Mouse (Mus musculus) cerebellum, adult 9-11 months (tissue): ENCODE data around the gene Aatf.
A peak's percentile ranks its signal among the peaks of the same experiment; 100 is the strongest.

Experiments
- DNase-seq: peaks from one replicate; pipeline ENCODE4 v3.0.0; 2022

The Aatf gene

DNA sequence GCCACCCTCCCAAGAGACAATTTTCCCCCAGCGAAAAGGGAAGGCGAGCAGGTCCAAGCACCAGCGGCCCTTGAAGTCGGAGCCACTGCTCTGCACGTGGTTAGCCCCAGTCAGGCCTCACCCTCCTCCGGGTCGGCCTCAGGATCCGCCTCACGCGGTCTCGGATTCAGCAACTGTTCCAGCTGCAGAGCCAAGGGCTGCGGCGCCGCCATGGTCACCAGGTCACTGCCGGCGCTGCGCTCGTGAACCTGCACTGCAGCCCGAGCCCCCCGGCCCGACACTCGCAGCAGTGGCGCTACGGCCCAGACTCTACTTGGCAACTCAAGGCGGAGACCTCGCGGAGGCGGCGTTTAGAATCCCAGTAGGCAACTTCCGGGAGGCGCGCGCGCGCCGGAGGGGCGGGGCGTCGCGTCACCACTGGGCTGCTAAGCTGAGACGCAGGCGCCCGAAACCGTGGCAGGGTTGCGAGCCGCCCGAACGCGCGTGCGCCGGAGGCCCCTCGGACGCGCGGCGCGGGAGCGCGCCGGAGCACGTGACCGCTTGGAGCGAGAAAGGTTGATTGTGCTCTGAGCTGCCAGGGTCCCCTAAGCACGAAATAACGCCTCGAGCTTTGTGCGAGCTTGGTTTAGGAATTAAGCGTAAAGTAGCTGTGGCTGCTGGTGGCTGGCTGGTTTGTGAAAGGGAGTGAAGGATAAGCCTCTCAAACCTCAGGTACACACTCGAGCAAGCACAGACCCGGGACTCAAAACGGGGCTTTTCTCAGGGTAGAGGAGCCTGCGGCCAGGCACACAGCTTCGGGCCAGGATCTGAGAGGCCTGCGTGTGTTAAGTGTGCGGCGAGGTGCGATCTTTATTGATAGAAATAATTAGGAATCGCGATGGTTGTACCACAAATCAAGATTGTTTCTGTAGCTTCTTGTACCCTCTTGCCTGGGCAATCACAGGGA, at the start of gene Aatf:
TSS of gene Aatf (minus strand) at position 352 of the 946 bp plus-strand sequence.
- DNase-seq = peak; percentile 97

DNA sequence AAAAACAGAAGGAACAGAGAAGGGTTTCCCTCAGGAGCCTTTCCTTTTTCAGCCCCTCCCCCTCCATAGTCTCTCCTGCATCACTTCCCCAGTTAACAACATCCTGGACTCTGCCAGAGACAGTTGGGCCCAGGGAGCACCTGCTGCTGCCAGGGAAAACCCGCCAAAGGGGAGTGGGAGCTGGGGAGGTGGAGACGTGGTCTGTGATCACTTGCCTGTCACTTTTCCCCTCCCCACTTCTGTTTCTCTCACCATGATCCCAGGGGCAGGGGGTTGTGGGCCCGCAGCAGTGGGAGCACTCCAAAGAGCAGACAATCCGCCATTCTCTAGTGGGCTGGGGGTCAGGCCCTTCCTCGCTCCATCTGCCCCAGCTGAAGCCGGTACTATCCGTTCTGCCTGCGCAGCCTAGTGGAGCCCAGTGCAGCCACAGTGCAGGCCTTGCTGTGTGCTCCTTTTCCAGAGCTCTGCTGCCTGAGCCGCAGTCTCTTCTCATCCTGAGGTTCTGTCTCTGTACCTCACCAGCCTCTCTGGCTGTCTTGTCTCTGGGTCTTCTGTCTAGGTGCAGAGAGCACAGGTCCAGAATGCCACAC, 49.5 kb upstream of the Aatf start:
- DNase-seq = no peak

DNA sequence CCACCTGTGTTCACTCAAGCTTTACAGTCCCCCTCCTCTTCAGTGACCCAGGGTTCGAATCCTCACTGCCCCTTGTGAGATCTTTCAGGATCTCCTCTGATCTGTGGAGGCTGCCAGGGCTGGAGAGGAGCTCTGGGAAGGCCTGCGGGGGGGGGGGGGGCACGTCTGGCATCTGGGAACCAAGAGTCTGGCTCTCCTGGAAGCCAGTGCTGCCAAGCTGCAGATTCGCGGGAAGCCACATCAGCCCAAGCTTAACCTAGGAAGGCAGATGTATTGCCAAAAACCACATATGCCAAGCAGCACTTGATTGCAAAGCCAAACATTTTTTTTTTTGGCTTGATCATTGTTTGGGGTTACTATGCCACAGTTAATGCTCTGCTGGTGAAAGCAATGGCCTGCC, 48.2 kb upstream of the Aatf start:
- no peak for DNase-seq

DNA sequence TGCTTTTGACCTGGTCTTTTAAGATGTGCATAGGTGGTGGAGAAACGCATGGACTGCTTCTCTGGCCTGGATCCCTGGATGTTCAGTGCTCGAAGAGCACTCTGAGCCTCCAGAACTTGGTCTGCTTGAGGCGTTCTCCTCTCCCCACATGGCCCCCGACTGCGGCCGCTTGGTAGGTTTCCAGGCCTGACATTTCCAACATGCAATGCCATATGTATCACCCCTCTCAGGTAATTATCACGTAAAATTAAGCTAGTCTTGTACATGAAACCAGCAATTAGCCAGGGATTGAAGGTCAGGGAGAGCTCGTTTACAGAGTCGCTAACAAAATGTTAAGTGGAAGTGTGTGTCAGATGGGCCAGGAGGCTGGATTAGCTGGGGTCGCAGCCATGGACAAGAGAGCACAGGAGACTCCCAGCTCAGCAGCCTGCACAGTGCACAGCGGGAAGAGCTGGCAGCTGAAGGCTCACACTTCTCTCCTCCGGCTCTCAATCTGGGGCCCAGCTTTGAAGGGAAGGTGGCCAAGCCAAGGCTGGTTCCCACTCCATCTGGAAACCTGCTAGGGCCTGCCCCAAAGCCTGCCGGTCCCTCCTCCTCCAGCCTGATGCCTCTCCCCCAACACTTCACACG, 40.6 kb upstream of the Aatf start:
- DNase-seq = peak; percentile 84

DNA sequence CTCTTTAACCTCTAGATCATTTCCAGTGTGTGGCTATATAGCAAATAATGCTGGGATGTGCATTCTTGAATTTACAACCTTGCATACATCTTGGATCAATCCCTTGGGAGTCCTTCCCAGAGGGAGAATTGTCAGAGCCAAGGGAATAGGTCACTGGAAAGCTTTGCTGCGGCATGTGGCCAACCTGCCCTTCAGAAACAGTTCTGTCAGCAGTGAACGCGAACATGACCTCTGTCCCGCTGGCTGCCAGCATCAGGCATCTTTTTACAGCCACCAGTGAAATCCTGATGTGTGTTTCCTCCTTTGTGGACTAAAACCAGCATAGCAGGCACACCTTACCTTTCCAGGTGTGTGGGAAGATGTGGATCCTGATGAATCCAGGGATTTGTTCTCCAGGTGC, 38.0 kb upstream of the Aatf start:
- no peak for DNase-seq

DNA sequence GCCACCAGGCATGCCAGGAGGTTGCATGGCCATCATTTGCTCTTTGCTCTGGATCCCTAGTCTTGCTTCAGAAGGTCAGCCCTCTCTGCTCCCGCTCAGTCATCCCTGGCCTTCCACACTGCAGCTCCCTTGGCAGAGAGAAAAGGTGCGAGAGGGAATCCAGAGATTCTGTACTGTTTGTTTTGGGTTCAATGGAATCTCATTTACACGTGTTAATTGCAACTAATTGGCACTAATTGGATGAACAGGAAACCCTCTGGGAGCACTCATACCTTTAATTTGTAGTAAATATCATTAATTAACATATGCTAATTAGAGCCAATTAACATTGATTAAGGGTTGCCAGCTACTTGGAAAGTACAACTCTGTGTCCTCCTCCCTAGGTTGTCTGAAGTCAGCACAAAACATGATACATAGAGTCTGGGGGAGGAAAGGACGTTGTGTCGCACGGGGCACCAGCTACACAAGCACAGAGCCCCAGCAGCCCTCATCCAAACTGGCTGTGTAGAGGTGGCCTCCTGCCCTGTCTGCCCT, 36.0 kb upstream of the Aatf start:
- DNase-seq = no peak

DNA sequence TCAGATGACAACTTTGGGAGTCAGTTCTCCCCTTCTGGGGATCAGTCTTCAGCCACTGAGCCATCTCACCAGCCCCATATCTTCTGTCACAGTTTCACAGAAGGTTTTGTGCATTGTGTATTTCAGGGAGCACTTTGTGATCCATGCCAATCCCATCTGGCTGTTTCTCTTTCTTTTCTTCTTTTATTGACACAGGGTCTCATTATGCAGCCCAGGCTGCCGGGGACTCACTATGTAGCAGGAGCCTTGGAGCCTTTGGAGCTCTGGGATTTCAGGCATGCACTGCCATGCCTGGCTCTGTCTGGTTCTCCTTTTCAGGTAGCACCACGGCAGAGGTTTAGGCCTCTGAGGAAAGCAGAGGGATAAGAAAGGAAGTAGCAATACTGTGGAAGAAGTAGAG, 35.0 kb upstream of the Aatf start:
- no peak for DNase-seq

DNA sequence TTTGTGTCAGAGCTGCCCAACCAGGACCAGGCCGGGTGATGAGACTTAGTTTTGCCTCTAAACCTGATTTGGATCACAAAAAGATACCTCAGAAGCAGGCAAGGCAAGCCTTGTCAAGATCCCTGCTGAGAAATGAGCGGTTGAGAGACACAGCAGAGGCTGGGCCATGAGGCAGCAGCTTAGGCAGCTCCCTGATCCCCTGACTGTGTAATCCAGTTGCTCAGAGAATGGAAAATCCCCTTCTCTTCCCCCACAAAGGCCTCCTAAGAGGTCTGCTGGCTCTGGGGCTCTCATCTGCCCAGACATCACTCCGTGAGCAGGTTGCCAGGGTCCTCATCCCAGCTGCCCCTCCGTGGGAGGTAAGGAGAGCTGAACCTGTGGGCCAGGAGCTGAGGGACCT, 26.7 kb upstream of the Aatf start:
- no peak for DNase-seq

DNA sequence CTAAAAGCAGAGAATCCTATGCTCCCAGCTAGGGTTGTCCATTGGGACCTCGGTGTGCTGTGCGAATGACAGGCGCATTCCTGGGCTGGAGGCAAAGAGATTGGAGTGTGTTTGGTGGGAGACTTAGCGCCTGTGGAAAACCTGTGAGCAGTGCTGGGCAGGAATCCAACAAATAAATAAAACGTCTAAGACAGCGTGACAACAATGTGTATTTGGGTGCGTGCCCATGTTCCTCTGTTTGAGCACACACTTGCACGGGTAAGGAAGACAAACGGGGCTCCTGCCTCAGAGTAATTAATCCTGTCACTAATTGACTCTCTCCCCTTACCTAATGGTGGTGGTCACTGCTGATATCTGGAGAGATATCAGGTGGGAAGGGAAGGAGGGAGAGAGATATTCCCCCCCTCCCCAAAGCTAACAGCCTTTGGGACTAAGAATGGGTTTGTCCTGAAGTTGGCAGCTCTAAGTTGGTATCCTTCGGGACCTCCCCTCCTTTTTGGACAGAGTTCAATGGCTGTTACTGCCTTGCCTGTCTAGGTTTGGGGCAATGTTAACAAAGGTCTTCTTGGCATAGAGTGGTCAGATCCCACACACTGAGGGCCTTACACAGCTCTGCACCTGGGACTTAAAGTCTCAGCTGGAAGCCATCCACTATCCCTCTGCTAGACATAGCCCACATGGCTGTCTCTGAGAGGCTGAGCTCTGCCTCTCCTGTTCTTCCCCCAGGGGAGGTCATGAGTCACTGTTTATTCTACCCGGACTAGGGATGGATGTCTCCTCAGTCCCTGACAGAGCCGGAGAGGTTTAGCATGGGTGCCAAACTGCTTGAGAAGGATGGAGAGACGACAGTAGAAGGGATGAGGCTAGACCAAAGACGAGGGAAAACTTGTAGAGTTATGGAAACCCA, 16.7 kb upstream of the Aatf start:
- DNase-seq = peak; percentile 62

DNA sequence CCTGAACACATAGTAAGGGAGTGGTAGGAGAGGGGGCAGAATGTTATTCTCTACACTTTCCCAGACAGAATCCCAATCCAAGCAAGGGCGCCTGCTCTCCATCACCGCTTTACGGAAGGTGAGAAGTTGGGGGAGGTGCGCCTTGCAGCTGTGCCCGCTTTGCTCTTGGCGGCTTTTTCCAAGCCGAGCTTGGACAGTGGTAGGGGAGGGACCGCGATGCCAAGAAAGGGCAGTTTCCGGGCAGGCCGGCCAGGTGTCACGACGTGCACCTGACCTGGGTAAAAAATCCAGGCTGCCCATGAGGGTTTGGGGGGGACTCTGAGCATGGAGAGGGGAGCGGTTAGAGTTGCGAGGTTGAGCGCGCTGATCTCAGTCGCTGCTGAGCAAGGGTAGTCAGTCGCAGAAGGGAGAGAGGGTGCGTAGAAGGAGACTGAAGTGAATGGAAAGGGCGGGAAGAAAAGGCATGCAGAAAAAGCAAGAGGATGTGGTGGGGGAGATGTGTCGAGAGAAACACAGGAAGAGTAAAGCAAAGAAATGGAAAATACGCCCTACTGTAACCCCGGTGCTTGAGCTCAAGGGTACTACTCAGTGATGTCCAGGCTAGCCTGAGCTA, 15.9 kb upstream of the Aatf start:
- peak; percentile 66 for DNase-seq

DNA sequence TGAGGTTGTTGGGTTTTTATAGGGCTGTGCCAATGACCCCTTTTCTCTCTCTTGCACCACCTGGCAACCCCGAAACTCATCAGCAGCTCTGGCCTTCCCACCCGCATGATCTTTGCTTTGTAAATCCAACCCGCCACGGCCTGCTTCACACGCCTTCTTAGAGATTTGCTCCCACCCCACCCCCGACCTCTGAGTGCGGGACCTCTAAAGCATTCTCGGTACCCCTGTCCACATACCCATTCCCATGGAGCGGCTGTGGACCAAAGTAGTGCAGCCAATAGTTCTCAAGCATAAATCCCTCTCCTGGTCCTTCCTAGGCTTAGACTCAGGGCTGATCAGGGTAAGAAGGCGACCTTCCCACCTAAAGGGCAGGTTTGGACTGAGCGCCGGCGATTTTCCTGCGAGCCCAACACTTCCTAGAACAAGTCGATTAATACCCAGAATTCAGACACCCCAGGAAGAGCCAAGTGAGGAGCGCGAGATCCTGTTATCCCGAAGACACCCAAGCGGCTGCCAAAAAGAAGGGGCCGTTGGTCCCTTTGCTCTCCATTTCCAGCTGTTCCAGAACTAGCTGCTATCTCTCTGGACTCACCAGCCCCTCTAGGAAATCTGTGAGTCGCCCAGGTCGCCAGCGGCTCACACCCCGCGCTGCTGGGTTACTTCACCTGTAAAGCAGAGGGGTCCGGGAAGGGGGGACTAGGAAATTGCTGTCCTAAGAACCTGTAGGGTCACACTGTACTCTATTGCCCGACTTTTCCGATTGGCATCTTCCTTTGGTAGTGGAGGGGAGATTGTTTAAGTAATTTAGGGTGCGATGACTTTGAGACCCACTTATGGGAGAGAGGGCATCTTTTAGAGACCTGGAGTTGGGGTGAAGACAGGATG, 13.9 kb upstream of the Aatf start:
- peak; percentile 54 for DNase-seq

DNA sequence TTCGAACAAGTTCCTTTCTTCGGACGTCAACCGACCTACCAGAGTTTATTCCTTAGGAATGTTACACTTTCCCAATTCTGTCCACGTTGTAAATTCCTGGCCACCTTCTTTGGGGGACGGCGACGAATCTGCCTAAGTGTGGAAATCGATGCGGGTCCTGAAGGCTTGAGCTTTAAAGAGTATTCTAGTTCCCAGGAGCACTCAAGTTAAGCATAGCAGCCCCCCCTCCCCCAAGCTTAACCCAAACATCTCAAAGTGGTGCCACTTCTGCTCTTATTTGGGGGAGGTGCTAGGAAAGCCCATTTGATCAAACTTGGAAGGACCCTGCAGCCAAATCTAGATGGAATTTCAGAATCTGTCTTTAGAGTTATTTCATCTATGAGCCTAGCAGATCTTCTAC, 13.1 kb upstream of the Aatf start:
- DNase-seq = no peak

DNA sequence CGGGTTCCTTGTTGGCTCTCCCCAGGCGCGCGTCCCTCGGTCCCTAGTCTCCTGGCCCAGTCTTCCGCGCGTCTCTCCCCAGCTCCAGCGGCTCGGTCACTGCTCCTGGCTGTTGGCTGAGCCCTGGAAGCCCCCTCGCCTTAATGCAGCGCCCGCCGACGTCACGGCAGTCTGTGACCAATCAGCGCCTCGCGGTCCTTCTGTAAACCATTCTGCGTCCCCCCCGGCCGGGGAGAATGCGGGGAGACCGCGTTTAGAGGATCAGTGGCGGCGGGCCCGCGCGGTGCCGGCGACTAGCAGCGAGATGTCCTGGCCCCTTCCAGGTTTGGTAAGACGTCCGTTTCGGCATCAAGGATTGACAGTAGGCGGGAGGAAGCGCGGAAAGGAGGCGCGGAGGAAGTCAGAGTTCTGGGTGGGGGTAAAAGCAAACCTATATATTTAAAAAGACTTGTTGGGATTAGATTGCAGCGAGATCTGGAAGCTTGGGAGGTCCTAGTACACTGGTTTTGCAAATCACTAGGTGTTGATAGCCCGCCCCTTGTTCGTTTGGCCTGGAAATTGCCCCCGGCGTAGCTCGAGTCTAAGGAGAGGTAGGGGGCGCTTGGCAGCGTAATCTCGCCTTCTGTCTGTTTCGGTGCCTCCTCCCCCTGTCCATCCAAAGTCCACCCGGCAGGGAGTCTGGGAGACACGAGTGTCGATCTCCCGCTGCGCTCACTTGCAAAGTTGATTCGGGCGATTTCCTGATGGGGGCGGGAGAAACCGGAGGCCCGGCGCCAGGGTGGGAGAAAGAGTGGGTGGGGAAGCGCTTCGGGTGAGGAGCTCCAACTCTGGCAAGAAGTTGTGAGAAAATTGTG, 12.3 kb upstream of the Aatf start, which contains the start of gene Lhx1:
TSS of gene Lhx1 (minus strand) at position 115 of the 854 bp plus-strand sequence.
- peak; percentile 94 for DNase-seq

DNA sequence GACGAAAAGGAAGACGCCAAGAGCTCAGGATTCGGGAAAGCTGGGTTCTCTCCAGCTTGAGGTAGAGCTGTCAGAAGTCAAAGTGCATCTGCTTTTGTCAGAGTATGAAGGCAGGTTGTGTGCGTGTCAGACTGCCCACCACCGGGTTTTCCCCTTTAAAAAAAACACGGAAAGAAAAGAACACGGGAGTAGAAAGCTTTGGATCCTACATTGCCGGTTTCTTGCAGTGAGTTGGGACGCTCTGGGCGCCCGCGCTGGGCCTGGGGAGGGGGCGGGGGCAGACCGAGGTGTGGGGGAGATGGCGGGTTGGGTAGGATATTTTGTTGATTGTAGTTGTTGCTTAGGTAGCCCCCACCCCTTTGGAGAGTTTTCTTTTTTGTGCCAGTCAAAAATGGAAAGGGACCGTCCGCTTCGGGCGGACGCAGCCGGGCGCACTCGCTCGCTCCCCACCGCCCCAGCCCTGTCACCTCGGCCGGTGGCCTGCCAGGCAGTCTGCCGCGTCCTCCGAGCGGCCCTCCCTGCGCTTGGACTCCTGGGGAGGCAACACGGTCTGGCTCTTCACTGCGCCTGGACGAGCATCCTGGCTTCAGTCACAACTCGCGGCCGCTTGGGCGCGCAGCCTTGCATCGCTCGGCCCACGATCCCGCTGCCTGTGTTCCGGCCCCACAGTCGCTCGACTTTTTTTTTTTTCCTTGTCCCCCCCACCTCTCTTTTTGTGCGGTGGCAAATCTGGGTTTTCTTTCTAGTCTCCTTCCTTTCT, 11.4 kb upstream of the Aatf start:
- DNase-seq = peak; percentile 81

DNA sequence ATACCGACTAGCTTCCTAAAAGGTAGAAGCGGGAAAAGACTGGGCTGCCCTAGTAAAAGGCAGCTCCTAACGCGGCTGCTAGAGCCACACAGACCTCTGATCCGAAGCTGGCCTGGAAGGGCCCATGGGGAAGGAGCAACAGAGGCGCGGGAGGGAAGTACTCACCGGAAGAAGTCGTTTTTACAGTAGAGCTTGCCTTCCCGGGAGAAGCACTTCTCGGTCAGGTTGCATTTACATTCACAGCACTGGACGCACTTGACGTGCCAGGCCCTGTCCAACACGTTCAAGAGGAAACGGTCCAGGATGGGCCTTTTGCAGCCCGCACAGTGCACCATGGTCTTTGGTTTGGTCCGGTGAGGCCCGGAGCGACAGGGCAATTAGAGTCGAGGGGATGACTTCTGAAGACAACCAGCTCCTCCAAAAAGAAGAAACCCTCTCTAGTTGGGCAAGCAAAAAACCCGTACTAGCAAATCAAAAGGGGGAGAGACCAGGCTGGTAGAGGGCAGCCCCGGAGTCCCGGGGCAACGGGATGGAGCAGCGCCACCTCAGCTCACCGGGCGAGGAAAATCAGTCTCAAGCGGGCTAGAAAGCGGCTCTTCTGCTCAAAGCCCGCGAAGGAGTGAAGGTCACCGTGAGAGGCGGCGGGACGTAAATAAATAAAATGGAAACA, 10.7 kb upstream of the Aatf start:
- peak; percentile 72 for DNase-seq

DNA sequence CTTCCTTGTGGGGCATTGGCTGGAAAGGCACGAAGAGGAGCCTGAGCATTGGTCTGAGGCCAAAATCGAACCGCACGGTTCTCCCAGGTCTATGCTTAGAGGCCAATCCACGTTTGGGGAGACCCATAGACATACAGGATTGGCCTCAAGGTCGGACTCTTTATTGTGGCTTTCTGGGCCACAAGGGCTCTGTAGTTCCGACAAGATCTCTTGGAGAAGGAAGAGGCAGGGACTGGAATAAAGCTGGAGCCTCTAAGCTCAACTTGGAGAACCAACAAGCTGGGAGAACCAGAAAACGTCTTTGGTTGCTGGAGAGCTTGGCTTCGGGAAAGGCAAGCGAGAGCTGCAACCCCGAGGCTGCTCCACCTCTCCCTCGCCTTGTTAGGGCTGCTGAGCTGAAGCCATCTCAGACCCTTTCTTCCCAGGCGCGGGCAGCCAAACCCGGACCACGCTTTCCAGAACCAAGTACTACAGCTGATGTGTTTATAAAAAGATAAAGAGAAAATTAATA, 10.1 kb upstream of the Aatf start:
- DNase-seq = peak; percentile 75

DNA sequence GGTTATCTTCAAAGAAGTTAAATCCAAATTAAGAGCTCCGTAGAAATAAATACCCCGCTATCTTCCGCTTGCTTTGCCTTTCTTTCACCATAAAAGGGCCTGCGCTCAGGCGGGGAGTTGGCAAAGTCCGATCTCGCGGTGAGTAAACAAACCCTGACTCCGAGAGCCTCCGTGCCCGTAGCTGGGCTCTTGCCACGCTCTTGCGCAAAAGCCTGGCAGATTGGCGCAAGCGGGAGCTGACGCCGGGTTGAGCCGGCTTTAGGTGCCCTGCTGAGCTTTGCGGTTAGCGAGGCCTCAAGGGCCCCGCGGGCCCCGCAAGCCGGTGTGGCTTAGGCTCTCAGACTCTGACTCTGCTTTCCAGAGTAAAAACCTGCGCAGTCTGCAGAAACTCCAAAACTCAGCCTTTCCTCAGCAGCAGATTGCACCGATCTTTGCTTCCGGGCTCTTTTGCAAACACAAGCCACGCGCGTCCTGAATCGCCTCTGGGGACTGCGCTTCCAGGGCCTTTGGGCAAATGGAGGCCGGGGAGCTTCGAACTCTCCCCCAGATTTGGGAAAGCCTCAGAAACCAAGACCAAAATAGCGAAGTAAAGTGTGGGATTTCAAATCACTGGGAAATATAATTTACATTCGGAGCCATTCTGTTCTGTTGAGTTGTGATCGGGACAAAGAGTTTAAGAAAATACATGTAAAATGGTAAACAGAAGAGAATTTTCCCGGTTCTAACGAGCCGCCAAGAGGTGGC, 9.4 kb upstream of the Aatf start:
- peak; percentile 92 for DNase-seq
